Mouse (Mus musculus) spleen, adult 2 months (tissue): Measurements from ENCODE around the gene Maml2.

ENCODE experiments used
- CTCF ChIP-seq: fragments of 200-500 bp; IDR thresholded peaks from 2 replicates; pipeline ENCODE4 v1.5.1; 2011; ENCODE audit warnings: mild to moderate bottlenecking, inconsistent platforms; ENCODE audit not compliant: insufficient read depth, insufficient read length, insufficient replicate concordance; ENCODE audit errors: extremely low read depth
- POLR2A ChIP-seq: fragments of 200-500 bp; IDR thresholded peaks from 2 replicates; pipeline ENCODE4 v1.6.1; 2011; ENCODE audit warnings: low read depth, low read length, inconsistent platforms

GRCm38 (mm10) chr9:13583952-13584351 lies 286.2 kb downstream of the Maml2 start:
- TF ChIP-seq POLR2A (no peak), CTCF (no peak)
